Mouse (Mus musculus) left cerebral cortex, adult 8-10 months (tissue): ENCODE measurements at regions not wholly inside any gene's neighbourhood (a gene's known extent, or its start where the extent isn't known, plus 50 kb on each side); places are given as distances from the start of the nearest gene placed in this dataset.

Experiments used
- DNase-seq, 2 experiments: peaks; one replicate each; pipeline ENCODE4 v3.0.0; 2022; ENCODE audit warnings: low spot score in 2 of 2

GRCm38 (mm10) chr1:96189776-96190175 is 522.4 kb upstream of the St8sia4 start:
- peak in 1 of 2 experiments; percentile 15 for DNase-seq

- no peak for DNase-seq
These were observed 499.4 kb upstream of the St8sia4 start for GRCm38 (mm10) chr1:96166767-96167166.

- DNase-seq = no peak
These were observed 488.1 kb upstream of the St8sia4 start for GRCm38 (mm10) chr1:96155484-96155883.

DNA sequence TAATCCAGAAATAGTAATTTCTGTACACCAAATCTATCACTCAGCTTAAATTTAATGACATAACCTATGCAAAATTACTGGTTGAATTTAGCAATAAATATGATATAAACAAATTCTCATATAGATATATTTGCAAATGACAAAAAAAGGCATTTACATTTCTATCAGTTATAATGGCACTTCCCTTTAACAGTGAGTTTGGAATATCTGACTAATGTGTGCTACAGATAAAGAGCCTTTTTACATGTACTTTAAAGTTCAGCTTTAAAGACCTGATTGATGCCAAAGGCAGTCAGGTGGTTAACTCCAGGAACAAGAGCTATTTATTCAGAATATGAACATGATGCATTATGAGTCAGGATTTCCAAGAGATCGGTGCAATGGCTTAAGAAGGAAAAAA is 461.2 kb upstream of the St8sia4 start:
- DNase-seq = no peak

DNA sequence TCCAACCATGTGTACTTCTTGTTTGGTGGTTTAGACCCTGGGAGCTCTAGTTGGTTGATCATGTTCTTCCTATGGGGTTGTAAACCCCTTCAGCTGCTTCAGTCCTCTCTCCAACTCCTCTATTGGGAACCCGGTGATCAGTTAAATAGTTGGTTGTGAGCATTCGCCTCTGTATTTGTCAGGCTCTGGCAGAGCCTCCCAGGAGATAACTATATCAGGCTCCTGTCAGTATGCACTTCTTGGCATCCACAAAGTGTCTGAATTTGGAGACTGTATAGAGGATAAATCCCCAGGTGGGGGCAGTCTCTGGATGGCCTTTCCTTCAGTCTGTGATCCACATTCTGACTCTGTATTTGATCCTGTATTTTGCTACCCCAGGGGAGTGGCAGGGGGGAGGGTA is 440.6 kb upstream of the St8sia4 start:
- DNase-seq = no peak

DNA sequence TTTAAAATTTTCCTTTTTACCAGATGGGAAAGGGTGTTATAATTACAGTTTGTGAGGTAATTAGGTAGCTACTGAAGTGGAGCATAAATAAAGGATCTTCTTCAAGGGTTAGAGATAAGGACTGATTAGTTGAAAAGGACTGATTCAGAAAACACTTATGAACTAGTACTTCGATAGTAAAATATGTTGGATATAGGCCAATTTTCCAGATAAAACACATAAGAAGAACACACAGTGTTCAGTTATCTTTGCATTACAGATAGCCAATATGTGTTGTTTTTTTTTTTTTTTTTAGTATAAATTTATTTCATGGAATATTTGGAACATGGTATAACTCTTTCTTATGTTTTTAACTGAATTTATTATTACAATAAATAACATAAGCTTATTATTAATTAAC is 438.0 kb upstream of the St8sia4 start:
- no peak for DNase-seq

DNA sequence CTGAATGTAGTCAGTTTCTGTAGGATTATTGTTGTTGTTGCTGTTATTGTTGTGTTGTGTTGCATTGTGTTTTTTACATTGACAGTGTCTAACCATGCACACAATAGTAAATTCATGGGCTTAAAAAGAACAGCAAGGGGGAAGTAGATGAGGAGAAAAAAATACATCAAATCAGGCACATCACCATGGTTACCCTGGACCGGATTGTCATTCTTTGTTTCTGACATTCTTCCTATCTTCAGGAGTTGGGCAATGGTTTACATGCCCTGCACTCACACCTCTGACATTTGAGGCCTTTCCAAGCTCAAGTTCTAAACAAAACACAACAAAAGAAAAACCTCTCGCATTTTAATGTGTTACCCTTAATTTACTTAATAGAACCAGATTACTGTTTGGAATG is 416.2 kb upstream of the St8sia4 start:
- DNase-seq = no peak

DNA sequence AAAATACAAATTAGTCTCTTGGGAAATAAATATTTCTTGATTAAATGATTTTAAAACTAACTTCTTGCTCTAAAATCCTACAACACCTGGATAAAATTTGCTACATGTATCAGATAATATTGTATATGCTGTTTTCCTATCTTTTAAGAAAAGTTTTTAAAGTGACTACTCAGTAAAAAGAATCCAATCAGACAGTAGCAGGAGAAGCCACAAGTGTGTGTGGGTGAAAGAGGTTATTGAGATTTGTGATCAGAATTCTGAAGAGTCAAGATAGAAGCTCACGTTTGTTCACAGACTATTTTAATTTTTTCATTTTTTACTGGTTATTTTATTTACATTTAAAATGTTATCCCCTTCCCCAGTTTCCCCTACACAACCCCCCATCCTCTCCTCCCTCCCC is 407.3 kb upstream of the St8sia4 start:
- DNase-seq = no peak

- DNase-seq = no peak
These were observed 394.0 kb upstream of the St8sia4 start for GRCm38 (mm10) chr1:96061335-96061734.

DNA sequence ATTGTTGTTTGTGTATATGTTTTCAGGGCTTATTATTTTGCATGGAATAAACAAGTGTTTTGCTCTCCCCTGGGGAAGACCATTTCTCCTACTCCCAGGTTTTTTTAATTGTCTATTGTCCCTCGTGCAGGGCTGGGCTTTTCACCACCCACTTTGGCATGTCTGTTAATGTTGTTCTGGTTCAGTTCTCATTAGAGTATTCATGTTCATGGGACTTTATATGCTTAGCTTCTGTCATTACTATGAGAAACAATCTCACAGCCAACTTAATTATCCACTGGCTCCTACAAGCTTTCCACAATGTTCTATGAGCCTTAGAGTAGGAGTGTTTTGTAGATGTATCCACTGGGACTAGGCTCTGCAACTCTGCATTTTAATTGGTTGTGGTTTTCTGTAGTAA is 381.9 kb upstream of the St8sia4 start:
- DNase-seq = no peak

DNA sequence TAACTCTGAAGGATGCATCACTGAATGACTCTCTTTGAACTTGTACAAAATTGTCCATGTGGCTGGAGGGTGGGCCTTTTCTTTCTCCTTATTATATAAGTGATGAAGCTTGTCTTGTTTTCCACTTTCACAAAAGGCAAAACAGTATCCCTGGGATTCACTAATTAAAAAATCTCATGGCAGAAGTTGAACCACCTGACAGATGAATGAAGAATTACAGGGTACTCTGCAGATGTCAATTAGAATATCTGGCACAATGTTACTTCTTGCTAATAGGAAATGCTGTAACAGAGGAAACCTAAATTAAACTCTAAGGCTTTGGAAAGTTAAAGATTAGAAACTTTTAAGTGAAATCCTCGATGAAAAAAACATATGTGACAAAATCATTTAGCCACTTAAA is 379.2 kb upstream of the St8sia4 start:
- DNase-seq = no peak

DNA sequence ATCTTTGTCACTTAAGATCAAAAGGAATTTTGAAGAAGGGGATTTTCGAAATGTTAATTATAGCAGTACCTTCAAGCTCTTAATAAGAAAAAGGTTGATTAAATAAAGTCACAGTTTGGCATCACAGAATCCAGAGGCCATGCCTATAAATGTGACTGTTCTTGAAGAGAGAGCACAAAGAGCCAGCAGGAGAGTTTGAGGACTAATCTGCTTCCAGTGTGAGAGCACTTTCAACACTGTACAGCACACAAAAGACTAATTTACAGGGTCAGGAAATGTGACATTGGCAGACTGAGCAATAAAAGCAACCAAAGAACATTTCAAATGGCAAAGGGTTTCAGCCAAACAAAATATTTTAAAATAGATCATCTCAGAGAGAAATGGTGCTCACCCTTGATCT is 352.1 kb upstream of the St8sia4 start:
- DNase-seq = no peak

DNA sequence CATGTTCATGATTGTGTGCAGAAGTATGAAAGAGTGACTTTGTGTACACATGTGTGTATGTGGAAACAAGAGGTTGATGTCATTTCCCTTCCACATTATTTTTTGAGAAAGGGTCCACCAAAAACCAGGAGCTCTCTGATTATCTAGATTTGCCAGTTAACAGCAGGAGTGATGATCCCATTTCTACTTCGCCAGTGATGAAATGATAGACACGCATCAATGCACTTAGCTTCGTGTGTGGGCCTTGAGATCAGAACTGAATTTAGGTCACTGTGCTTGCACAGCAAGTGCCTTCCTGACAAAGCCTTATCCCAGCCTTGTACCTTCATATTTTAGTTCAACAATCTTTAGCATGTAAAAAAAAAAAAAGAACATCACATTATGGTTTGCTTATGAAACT is 342.1 kb upstream of the St8sia4 start:
- DNase-seq = no peak

DNA sequence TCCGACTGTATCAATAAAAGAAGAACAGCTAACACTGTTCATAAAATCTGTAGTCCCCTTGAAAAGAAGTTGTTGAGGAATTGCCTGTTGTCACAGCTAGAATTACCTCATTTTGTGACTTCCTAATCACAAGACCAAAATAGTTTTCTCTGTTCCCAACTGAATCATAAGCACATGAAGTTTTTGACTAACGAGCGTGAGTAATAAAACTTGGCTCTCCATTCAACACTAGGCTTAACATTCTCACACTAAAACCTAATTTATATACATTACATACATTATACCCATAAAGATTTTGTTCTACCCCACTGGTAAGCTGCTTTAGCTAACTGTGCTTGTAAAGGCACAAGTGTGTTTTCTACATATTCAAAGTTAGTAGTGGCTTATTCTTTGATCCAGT is 335.7 kb upstream of the St8sia4 start:
- no peak for DNase-seq

DNA sequence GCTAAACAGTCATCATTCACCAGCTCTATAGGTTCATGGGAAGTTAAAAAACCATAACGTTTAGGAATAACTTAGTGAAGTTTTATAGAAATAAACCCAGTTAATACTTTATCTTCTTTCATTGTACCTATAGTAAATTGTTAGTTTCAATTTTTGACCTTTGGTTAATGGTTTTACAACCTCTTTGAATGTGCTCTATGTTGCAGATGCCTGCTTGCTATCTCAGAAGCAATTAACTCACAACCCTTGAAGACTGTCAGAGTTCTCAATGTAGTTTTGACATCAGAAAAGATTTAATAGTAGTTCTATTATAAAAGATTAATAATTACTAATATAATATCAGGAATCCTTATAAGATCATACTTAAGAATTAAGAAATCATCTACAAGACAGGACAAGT is 294.8 kb upstream of the St8sia4 start:
- no peak for DNase-seq
